Mouse (Mus musculus): ENCODE results near the gene Pde2a.

The Pde2a gene

DNA sequence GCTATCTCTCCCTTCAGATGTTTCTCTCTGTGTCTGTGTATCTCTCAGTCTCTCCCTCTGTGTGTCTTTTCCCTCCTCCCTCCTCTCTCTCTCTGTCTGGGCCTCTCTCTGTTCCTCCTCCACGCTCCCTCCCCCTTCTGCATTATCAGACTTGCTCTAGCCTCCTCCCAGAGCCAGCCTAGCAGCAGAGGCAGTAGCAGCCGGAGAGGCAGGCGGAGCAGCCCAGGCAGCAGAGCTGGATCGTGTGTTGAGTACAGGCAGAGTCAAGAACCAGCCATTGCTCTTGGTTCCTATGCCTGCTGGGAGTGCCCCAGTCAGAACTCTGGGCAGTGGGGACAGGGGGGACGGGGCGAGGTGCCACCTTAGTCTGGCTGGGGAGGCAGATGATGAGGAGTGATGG is at the start of gene Pde2a:
TSS of gene Pde2a (plus strand) at position 163 of the 400 bp plus-strand sequence.
- DNase-seq, result no peak

DNA sequence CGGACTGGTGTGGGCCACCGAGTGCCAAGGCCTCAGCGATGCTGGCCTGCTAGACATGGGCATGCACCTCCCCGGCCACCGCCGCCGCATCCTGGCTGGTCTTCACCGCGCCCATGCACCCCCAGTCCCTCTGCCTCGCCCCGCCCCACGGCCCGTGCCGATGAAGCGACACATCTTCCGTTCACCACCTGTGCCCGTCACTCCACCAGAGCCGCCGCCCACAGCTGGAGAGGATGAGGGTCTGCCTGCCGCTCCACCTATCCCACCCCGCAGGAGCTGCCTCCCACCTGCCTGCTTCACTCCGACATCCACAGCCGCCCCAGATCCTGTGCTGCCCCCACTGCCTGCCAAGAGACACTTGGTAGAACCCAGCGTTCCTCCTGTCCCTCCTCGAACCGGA is 48.4 kb upstream of the Pde2a start:
- no peak for DNase-seq

- no peak for DNase-seq
These were observed 47.3 kb upstream of the Pde2a start for GRCm38 (mm10) chr7:101374155-101374554.

- DNase-seq, result no peak
These were observed 44.7 kb upstream of the Pde2a start for GRCm38 (mm10) chr7:101376701-101377340.

DNA sequence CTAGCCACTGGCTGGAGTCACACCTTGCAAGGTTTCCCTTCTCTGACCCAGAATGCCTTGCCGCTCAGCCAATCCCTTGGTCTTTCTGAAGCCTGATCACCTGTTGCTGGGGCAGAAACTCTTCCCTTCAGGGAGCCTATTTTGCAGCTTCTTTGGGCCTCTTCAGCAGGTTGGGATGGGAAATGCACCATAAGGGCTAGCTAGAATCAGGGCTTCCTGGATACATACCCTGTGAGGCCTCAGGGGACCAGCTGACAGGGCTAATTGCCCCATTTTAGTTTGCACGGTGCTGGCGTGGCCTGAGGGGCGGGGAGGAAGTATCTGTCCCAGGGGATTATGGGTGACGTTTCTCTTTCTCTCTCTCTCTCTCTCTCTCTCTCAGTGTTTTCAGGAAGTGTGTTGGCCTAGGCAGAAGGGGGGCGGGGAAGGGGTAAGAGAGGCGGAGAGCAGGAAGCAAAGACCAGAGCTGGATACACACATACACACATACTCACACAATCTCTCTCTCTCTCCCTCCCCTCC is 43.7 kb upstream of the Pde2a start:
- DNase-seq, result peak; percentile 86

DNA sequence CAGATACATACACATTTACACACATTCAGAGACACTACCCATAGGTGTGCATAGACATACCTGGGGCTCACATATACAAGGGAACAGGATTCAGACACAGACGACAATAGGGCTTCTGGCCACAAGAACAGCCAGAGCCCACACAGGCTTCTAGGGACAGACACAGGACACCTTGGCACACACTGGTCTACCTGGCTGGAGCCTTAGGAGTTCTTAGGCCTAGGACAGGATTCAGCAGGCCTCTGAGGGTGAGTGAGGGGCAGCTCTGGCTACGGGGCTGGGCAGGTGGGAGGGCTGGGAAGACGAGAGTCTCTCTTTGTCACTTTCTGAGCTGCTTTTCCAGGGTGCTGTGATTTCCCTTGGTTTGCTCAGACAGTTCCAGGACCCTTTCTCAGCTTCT is 43.2 kb upstream of the Pde2a start:
- DNase-seq, result peak; percentile 33

- no peak for DNase-seq
These were observed 42.6 kb upstream of the Pde2a start for GRCm38 (mm10) chr7:101378796-101379465.

DNA sequence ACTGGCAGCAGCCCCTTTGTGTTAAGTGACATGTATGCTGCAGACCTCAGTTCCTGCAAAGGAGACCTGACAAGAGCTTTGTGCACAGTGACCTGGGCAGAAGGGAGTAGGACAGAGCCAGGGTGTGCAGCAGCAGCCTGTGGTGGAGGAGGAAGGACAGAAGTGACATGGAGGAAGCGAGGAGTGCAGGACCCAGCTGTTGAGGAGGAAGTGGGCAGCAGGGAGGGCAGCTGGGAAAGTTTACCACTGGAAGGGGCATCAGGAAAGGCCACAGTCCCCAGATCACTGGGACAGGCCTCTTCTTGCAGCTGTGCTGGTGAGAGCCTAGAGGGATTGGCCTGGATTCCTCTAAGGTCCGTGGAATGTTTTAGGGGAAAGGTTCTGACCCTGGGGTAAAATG is 41.8 kb upstream of the Pde2a start:
- no peak for DNase-seq

- DNase-seq, result no peak
These were observed 40.0 kb upstream of the Pde2a start for GRCm38 (mm10) chr7:101381512-101381911.

GRCm38 (mm10) chr7:101382378-101382777 is 39.1 kb upstream of the Pde2a start:
- no peak for DNase-seq

DNA sequence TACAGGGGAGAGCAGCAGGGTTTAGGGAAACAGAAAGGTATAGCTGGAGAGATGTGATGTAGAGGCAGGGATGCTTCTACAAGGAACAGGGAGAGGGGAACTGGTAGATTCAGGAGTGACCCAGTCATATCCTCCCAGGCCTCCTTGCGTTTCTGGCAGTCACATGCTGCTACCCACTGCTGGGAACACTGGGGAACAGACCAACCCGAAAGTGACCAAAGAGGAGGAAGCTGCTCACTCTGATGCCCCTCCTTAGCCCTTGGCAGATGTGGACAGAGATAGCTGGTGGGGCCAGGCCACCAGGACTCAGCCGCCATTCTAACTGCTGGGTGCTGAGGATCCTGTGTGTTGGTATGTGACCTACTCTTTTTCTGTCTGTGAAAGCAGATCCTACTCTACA is 37.7 kb upstream of the Pde2a start:
- no peak for DNase-seq

DNA sequence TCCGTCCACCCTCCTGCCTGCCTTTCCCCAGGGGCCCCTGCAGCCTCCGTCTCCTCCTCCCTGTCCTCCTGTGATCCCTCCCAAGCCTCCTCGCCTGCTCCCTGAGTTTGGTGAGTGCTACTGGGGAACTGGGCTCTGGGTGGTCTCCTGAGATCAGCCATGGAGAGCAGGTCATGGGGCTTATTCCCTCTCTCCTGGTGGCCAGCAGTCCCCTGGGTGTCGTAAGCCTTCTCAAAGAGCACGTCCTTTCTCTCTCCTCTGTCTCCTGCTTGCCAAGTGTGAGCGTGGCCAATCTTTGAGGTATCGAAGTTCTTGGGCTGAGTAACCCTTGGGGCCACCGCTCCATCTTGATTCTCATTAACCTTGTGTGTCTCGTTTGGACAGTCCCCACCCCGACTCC is 36.6 kb upstream of the Pde2a start:
- DNase-seq, result no peak

DNA sequence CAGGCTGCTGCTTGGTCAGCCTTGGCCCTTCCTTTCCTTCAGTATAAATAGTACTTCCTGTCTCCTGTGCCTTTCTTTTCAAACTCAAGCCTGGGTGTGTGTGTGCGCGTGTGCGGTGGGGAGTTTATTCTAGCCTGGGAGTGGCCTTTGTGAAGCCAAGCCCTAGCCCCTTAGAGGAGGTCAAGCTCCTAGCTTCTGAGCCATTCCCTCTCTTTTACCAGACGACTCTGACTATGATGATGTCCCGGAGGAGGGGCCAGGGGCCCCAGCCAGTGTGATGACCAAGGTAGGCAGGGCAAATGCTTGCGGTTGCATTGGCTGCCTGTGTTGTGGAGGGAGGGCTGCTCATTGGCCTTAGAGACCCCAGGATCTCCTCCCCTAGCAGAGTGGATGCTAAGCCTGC is 36.2 kb upstream of the Pde2a start:
- DNase-seq, result no peak

- no peak for DNase-seq
These were observed 35.5 kb upstream of the Pde2a start for GRCm38 (mm10) chr7:101385866-101386452.

DNA sequence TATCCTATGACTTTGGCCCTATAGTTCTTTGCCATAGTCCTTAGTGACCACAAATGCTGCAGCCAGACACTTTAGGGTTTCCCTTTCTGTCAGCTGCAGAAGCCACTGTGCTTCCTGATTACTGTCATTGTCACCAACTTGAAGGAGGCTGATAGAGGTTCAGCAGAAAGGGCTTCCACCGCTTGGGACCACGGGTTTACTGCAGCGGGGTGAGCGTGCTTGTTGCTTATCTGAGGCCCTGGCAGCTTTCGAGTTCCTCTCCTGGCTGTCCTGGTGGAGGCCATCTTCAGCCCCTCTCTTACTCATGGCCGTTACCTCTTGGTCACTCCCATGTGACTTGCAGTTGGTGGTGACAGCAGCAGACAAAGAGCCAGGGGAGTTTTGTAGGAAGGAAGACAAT is 32.2 kb upstream of the Pde2a start:
- DNase-seq, result no peak

DNA sequence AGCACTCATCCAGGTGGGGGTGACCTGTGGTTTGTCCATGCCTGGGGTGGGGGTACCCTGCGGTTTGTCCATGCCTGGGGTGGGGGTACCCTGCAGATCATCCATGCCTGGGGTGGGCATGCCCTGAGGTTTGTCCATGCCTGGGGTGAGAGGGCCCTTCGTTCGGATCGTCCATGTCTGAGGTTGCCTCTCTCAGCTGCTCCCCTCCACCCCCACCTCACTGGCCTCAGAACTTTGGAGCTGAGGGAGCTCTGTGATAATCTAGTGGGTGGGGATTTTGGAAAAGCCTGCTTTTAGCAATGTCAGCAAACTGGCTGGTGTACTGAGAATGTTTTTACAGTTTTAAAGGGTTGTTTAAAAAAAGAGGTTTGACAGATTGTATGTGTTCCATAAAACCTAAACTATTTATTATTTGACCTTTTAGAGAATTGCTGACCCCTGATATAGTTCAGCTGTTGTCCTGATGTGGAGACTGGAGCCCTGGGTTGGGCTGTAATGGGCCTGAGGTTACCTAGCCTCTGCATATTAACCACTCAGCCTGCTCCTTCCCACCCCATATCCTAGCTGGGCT is 29.5 kb upstream of the Pde2a start:
- DNase-seq, result no peak

DNA sequence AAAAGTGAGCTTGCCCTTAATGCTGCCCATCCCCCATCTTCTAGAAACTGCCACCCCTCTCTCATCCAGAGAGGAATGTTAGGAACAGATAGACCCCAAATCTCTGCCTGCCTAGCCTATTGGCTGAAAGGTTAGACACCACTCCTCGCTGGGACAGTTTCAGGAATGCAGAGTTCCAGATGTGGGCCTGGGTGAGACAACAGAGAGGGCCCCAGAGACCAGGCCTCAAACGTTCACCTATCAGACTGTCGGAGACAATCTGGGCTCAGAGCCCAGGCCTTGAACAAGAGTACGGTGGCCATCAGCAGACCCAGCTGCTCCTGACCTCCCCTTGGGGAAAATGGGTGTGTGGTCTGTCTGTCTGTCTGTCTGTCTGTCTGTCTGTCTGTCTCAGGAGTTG is 28.5 kb upstream of the Pde2a start:
- no peak for DNase-seq

DNA sequence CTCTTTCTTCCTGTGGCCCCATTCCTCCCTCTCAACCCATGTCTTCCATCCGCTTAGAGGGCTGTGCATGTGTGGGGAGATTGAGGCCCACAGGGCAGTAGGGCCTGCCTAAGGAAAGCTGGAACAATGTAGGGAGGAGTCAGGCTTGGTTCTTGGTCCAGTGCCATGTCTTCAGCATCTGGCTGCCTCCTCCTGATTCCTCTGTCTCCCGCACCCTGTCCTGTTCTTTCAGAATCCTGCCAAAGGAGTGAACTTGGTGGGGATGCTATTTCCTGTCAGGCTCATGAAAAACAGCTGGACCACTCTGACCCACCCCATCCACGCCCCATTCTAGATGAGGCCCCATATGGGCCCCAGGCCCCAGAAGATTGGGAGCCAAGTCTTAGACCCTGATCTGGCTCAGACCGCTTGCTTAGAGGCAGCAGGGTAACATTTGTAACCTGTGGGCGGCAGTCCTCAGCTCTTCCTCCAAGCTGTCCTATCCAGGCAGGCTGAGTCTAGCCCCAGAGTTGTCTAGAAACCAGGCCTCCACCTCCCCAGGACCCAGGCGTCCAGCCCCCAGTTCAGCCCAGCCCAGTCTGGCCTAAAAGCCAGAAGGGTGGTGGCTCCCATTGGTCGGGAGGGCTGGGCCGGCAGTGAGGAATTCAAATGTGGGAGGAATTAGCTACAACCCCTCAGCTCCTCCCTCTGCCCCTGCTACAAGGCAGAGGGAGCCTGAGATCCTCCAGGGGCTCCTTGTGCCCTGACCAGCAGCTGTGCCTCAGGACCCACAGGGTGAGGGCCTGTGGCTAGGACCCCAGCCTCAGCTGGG is 27.6 kb upstream of the Pde2a start:
- DNase-seq, result no peak

DNA sequence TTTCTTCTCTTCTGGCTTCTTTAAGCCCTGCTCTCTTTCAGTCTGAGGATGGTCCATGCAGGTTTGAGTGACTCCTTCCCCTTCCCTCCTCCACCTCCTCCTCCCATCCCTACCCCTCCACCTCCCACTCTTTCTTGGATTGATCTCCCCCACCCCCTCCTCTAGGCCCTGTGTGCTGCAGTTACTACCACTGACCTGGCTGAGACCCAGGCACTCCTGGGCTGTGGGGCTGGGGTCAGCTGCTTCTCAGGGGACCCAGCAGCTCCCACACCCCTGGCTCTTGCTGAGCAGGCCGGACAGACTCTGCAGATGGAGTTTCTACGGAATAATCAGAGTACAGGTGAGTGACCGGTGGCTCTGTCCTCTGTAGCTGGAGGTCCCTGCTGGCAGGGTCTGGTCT is 26.9 kb upstream of the Pde2a start:
- DNase-seq, result no peak

- DNase-seq, result no peak
These were observed 26.0 kb upstream of the Pde2a start for GRCm38 (mm10) chr7:101395471-101395870.

GRCm38 (mm10) chr7:101397175-101397574 is 24.3 kb upstream of the Pde2a start:
- no peak for DNase-seq

DNA sequence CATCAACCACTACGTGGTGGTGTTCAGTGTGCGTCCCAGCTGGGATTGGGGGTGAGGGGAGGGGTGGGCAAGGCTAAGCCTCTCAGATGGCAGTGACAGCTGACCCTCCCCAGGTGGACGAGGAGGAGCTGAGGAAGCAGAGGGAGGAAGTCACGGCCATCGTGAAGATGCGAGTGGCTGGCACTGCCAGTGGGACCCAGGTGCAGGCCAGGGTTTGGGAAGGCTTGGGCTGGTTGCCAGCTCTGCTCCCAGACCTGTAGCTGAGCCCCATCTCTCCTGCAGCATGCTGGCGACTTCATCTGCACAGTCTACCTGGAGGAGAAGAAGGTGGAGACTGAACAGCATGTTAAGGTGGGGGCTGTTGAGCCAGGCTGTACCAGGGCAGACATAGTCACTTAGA is 20.0 kb upstream of the Pde2a start:
- DNase-seq, result no peak

DNA sequence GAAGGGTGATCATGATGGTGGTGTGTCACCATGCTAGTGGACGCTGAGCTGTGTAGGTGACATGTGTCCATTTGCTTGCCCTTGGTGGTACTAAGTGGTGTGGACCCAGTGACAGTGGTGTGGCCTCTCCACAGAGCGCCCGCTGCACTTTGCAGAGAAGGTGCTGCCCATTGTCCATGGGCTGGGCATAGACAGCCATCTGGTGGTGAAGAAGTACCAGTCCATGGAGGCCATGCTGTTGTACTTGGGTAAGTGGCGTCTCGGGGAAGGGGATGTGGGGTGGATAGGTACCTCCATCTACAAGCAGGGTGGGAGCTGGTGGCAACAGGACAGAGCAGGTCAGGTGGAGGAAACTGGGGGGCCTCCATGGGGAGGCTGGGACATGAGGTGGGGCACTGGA is 17.7 kb upstream of the Pde2a start:
- no peak for DNase-seq

Measured in thymus, postnatal 25 days (tissue).